Mouse (Mus musculus) urinary bladder, postnatal 36 days (tissue): Measurements from ENCODE around the gene Gng8.

Experiments used
- DNase-seq, 2 experiments: peaks; one replicate each; pipeline ENCODE4 v3.0.0; 2022; ENCODE audit warnings: low spot score in 2 of 2, mixed read lengths in 1 of 2

The Gng8 gene

GRCm38 (mm10) chr7:16876006-16876405 lies 15.6 kb upstream of the Gng8 start:
- DNase-seq: no peak

DNA sequence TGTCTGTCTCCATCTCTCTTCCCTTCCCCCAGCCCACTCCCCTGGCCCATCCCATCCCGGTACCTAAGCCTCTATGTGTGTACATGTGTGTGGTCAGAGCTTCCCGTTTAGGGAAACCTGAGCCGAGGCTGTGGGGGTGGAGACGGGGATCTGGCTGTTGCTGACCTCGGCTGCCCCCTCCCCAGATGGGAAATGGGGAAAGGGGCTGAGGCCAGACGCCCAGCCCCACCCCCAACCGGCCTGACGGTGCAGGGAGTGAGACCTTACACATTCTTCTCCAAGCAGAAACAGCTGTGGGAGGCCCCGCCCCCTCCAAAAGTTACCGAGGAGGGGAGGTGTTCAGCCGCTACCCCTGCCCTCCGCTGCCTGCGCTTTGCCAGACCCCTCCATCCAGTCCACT lies 15.0 kb upstream of the Gng8 start:
- no peak for DNase-seq

DNA sequence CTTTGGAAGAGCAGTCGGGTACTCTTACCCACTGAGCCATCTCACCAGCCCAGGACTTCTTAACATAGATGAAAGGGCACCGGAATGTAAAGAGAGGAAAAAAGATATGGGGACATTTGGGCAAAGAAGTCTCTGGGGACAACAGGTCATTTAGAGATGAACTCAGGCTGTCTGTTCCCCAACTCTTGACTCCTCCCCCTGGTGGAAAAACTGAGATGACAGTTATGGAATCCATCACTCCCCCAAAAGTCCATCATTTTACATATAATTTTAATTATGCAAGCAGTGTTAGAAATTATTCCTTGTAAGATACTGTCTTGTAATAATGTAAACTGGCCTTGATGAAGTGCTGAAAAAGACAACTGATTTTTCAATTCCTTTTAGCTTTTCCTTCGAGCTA lies 13.9 kb upstream of the Gng8 start:
- DNase-seq: no peak

DNA sequence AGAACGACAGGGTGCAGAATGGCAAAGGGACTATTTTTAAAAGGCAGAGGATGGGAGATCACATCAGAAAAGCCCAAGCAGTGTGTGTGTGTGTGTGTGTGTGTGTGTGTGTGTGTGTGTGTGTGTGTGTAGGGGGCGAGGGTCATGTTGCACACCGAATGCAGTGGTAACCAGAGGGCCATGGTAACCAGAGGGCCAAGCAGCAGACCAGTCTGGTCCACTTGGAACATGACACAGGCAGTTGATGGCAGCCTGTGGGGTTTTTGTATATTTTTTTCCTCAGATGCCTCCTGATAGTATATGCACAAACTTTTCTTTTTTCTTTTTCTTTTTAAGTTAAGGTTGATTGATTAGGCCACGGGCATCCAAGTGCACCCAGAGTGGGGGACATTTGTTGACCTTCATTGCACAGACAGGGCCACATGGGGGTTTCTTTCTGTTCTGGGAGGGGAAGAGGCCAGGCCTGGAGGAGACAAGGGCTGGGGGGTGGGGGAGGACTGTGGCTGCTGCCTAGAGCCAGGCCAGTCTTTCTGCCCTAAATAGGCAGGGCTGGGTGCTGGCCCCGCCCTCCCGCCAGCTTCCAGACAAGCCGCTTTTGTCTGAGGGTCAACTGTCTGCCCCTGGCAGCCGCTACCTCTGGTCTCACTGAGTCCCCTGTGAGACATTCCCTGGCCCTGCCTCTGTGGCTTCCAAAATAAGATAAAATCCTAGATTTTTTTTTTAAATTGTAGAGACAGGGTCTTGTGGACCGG lies 11.6 kb upstream of the Gng8 start:
- DNase-seq: no peak

GRCm38 (mm10) chr7:16880615-16881014 lies 11.0 kb upstream of the Gng8 start:
- DNase-seq: no peak

GRCm38 (mm10) chr7:16883162-16883561 lies 8.4 kb upstream of the Gng8 start:
- no peak for DNase-seq

DNA sequence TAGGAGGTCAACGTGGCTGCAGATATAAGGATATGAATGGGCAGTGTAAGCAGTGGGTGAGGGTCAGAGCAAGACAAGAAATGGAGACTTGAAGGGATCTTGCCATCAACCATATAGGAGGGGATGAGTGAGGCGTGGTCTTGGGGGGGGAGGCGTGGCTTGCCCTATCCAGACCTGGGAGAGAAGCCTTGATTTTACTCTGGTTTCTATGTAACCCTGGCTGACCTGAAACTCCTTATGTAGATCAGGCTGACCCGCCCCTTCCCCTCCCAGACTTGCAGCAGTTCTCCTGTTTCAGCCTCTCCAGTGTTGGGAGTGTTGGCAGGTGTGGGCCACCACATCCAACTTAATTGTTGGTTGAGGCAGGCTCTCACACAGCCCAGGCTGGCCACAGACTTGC lies 7.3 kb upstream of the Gng8 start:
- DNase-seq: no peak

DNA sequence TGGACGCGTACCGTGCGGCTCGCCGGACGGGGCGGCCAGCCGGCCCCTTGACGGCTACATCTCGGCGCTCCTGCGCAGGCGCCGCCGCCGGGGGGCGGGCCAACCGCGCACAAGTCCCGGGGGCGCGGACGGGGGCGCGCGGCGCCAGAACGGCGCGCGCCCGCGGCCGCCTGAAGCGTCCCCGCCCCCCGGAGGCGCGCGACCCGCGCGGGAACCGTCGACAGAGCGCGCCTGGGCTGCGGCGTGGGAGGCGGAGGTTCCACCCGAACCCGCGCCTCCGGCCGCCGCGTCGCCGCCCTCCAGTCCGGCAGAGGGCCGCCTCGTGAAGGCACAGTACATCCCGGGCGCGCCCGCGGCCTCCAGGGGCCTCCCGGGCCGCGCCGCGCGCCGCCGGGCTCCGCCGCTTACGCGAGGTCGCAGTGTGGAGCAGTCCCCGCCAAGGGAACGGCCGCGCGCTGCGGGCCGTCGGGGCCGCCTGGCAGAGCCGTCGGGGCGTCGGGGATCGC lies 6.3 kb upstream of the Gng8 start:
- no peak for DNase-seq

DNA sequence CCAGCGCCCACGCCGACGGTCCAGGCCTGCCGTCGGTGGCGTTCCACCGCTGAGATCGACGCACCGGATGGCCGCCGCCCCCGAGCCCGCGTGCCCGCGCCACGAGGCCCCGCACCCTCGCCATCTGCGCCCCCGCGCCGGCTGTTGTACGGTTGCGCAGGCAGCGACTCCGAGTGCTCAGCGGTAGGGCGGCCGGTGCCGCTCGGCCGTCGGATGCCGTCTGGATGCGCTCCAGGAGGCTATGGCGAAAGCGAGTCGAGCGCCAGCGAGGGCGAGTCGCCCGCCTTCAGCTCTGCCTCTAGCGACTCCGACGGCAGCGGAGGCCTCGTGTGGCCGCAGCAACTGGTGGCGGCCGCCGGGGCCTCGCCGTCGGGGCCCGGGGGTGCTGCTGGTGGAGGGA lies 5.7 kb upstream of the Gng8 start:
- no peak for DNase-seq

- peak in 1 of 2 experiments; percentile 50 for DNase-seq
These were observed 1.1 kb upstream of the Gng8 start for GRCm38 (mm10) chr7:16890536-16890935.

- DNase-seq: peak; percentile 60 to 82
These were observed 642 bp upstream of the Gng8 start for GRCm38 (mm10) chr7:16890944-16891343.

DNA sequence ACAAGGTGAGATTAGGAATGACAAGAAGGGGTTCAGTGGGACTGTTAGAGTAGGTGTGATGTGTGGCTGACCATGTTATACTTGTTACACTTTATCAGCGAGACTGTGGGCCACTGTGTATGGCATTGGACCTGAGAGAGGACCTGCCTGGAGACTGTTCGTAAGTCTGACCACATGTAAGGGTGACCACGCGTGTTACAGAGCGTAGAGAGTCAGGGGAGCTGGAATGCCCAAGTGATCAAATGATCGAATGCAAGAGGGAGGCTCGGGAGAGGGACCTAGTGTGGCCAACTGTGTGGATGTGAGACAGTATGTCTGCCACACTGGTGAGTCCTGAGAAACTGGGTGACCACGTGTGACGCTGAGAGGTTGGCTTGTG lies 755 bp downstream of the Gng8 start:
- DNase-seq: no peak

DNA sequence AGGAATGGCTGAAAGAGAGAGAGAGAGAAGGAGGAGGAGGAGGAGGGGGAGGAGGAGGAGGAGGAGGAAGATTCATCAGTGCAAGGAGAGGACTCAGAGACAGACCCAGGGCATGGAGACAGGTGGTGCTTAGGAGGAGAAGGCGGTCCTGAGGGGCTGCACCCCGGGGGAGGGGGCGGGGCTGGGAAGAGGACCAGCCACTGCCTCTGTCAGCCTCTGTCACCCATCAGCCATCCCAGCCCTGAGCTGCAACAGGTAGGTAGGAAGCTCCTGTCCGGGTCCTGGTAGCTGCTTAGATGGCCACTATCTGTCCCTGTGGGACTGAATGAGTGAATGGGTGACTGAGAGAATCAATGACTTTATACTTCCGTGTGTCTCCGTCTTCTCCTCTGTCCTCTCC lies 2.0 kb downstream of the Gng8 start:
- no peak for DNase-seq

DNA sequence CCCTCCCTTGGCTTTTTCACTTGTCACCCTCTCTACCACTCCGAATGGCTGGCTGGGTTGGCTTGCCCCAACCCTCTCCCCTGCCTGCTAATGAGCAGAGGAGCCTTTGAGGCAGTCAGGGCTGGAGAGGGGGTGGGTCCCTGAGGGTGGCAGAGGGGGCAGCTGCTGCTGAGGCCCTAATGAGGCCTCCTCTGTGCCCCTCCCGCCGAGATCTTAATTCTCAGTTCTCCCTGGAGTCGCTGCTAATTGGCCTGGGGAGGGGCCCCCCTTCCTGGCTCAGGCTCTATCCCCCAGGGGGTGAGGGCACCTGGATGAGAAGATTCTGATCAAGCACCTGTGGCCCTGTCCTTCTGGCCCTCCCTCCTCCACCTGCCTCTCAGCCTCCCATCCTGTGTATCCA lies 2.7 kb downstream of the Gng8 start:
- no peak for DNase-seq

DNA sequence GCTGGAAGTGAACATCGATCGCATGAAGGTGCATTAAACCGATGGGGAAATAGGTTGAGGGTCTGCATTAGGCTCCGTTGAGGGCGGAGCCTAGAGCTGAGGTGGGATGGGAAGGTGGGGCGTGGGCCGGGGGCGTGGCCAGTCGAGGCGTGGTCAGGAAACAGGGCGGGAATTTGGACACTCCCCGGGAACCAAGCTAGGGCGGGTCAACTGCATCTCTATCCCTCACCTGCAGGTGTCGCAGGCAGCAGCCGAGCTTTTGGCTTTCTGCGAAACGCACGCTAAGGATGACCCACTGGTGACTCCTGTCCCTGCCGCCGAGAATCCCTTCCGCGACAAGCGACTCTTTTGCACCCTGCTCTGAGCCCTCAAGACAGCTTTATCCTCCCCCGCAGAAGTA lies 3.4 kb downstream of the Gng8 start:
- DNase-seq: peak; percentile 62 to 78

DNA sequence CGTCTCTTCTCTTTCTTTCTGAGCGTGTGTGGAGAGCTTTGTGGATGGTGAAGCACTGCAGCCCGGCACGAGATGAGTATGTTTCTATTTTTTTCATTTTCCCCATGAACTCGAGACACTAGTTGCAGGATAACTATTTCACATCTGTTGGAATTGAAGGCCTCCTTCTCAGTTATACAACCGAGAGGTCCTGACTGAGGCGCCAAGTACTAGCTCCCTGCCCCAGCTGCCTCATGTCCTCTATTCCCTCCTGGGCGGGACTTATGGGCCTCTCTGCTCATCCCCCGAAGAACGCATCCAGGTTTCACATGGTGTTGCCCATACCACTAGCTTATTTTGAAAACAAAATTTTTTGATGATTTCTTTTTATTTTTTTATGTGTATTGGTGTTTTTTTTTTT lies 3.9 kb downstream of the Gng8 start:
- DNase-seq: no peak

DNA sequence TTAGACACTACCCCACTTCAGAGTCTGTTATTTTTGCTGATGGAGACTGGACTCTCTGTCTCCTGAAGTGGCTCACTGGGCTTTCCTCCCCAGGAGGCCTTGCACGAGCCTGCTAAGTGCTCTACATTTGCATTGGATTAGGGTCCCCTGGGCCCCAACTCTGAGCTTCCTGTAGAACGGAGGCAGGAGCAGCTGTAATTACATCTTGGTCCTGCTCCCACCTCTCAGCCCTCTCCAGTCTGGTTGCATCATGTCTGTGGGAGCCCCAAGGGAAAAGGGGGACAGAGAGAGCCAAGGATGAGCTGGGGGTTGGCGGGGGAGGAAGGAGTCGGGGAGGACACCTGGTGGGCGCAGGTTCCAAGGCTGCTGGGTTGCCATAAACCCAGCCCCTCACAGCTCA lies 8.9 kb downstream of the Gng8 start:
- DNase-seq: no peak

GRCm38 (mm10) chr7:16903439-16903955 lies 11.9 kb downstream of the Gng8 start:
- no peak for DNase-seq

GRCm38 (mm10) chr7:16904120-16904675 lies 12.6 kb downstream of the Gng8 start:
- DNase-seq: no peak

DNA sequence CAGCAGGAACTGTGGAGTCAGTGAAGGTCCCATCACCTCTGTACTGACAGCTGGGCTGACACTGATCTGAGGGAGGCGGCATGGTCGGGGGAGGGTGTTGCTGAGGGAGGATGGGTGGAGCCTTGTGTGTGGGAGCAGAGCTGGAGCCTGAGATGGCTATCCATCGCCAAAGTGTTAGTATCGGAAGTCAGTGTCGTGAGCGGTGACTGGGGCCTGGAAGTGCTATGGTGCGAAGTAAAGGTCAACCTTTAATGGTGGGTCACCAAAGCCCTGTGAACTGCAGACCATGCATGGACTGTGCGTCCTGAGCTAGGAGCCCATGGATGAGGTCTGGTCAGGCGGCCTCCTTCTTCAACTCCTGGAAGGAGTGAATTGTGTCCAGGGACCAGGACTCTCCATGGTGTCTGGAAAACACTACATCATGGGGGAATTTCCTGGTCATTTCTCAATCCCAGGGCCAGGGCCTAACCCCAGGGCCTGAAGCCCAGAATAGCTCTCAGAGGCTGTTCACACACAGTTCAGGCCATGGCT lies 14.0 kb downstream of the Gng8 start:
- no peak for DNase-seq

DNA sequence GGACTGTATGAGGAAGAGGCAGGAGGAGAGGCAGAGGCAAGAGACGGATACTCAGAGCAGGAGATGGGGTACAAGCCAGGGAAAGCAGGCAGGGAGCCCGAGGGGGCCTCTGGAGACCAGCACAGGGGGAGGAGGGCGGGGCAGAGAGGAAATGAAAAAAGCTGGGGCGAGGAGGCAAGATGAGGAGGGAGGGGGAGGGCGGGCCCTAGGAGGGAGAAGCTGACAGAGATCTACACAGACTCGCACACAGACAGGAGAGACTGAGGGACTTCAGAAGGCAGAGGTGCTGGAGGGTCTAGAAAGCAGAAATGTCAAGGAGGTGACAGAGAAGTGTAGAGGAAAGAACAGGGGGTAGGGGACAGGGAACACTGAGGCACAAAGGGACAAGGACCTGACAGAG lies 14.7 kb downstream of the Gng8 start, which contains the start of gene Ptgir:
Gene Ptgir, plus strand, starts transcription at position 210 of the 400 bp plus-strand sequence.
- peak in 1 of 2 experiments; percentile 65 for DNase-seq

DNA sequence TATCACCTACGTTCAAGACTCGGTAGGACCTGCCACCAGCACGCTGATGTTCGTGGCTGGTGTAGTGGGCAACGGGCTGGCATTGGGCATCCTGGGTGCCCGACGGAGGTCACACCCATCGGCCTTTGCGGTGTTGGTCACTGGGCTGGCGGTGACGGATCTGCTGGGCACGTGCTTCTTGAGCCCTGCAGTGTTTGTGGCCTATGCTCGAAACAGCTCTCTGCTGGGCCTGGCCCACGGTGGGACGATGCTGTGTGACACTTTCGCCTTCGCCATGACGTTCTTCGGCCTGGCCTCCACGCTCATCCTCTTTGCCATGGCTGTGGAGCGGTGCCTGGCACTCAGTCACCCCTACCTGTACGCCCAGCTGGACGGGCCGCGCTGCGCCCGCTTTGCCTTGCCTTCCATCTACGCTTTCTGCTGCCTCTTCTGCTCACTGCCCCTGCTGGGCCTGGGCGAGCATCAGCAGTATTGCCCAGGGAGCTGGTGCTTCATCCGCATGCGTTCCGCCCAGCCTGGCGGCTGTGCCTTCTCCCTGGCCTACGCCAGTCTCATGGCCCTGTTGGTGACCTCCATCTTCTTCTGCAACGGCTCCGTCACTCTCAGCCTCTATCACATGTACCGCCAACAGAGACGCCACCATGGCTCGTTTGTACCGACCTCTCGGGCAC lies 15.4 kb downstream of the Gng8 start:
- DNase-seq: no peak
